Mouse (Mus musculus): ENCODE data around the gene Tubg2. TPM values are rescaled to one million over a fixed set of nuclear protein-coding genes. Genes with fewer than 3 reads are reported as not detected.
A peak's percentile ranks its signal among the peaks of the same experiment; 100 is the strongest.
"Not testable (repeated sequence)": the region's sequence is repeated elsewhere in the genome, so short reads cannot be mapped to it uniquely, and the experiment has no call there.

The Tubg2 gene
- polyA plus RNA-seq, 1 experiment from 2014 or later, result 4.2 TPM

DNA sequence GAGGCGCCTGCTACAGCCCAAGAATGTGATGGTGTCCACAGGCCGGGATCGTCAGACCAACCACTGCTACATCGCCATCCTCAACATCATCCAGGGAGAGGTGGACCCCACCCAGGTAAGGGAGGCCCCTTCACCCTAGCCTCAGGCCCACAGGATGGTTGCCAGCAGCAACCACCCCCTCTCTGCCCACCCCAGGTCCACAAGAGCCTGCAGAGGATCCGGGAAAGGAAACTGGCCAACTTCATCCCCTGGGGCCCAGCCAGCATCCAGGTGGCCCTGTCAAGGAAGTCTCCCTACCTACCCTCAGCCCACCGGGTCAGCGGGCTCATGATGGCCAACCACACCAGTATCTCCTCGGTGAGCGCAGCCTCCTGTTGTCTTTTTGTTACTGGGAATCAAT, 30.7 kb upstream of the Tubg2 start:
- not testable (repeated sequence) for ATAC-seq (replicated peaks; ENCODE audit: low FRiP score); H3K4me3 ChIP-seq (replicated peaks); H3K4me2 ChIP-seq; H3K9me3 ChIP-seq (replicated peaks); H3K27me3 ChIP-seq; H3K27ac ChIP-seq; H3K9ac ChIP-seq
- Histone ChIP-seq H3K4me1 (peaks cover 13% of the 10 kb centered on the region), H3K36me3 (peaks cover 48% of the 10 kb centered on the region)
- 98% methylated on average over 9 of the region's 9 CpGs for WGBS

DNA sequence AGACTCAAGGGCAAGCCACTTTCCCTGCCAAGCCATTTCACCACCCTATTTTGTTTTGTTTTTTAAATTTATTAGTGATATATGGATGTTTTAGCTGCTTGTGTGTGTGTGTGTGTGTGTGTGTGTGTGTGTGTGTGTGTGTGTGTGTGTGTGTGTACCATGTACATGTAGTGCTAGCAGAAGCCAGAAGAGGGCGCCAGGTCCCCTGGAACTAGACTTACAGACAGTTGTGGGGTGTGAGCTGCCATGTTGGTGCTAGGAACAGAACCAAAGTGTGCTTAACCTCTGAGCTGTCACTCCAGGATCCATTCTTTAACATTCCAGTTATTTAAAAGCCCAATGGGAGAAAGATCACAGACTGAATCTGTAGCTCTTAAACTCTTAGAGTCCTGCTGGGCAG, 28.6 kb upstream of the Tubg2 start:
- 100% methylated on average over 1 of the region's 1 CpGs for WGBS
- H3K4me2 ChIP-seq, result no peak overlapping the region
- peaks cover 6% of the 10 kb centered on the region for H3K4me1 ChIP-seq
- no peaks in the 10 kb centered on the region for H3K27me3 ChIP-seq
- no peak overlapping the region for H3K9ac ChIP-seq
- no peak overlapping the region for H3K27ac ChIP-seq
- no peak overlapping the region for H3K4me3 ChIP-seq (replicated peaks)
- no peak for ATAC-seq (replicated peaks; ENCODE audit: low FRiP score)
- peaks cover 45% of the 10 kb centered on the region for H3K36me3 ChIP-seq
- H3K9me3 ChIP-seq (replicated peaks), result no peaks in the 10 kb centered on the region; the same call in 1 of the 2 replicates

DNA sequence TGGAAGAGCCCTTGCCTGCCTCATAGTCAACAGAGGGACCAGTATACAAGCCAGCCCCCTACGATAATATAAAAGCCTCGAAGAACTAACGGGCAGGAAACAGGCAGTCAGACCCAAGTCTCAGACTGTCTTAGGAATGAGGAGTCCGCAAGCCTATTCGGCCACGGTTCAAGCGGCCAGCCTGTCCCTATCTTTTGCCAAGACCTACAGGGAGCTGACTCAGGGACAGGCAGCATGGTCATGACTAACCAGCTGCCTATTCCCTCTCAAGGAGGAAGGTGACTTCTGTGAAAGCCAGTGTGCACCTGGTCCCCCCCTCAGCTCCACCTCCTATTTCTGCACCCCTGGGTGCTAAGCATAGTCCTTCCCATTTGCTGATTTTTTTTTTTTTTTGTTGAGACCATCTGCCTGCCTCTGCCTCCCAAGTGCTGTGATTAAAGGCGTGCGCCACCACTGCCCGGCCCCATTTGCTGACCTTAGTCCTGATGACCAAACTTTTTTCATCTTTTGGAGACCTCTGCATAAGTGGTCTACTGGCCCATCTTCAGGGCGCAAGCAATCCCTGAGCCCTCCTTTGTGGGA, 26.6 kb upstream of the Tubg2 start:
- H3K27ac ChIP-seq, result no peak overlapping the region
- H3K9ac ChIP-seq, result no peak overlapping the region
- peaks cover 6% of the 10 kb centered on the region for H3K4me1 ChIP-seq
- ATAC-seq (replicated peaks; ENCODE audit: low FRiP score), result no peak
- no peak overlapping the region for H3K4me2 ChIP-seq
- H3K36me3 ChIP-seq, result peaks cover 25% of the 10 kb centered on the region
- WGBS, result 84% methylated on average over 11 of the region's 11 CpGs
- no peaks in the 10 kb centered on the region; the same call in 1 of the 2 replicates for H3K9me3 ChIP-seq (replicated peaks)
- no peak overlapping the region for H3K4me3 ChIP-seq (replicated peaks)
- H3K27me3 ChIP-seq, result no peaks in the 10 kb centered on the region

DNA sequence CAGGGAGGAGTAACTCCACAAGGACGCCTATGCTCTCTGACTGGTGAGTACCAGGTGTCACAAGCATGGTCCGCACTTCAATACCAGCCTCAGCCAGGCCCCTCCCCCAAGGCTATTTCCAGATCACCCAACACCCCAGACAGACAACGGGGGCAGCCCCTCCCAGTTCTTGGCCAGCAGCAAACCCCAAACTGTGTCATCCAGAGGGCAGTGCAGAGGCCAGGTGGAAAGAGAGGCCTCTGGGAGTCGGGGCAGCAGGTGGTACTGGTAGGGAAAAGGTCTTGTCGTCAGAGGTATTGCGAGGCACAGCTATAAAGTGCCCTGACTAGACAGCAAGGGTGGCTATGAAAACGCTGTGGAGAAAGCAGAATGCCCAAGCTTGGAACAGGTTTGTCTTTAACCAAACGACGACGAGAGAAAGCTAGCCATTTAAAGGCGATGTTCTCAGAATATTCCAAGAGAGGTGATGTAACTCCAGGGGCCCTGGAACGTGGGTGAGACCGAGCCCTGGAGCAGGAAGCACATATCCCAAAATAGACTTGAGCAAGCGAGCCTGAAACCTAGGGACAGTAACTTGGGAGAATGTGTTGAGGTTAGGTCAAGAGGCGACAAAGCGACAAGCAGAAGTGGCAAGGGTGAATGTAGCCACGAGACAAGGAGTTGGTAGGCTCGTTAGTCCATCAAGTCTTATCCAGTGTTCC, 25.5 kb upstream of the Tubg2 start:
- Histone ChIP-seq H3K4me3 (replicated peaks) (no peak overlapping the region), H3K4me1 (peaks cover 9% of the 10 kb centered on the region), H3K27me3 (no peaks in the 10 kb centered on the region), H3K9me3 (replicated peaks) (no peaks in the 10 kb centered on the region; the same call in 1 of the 2 replicates), H3K36me3 (peaks cover 18% of the 10 kb centered on the region), H3K4me2 (no peak overlapping the region), H3K27ac (no peak overlapping the region), H3K9ac (no peak overlapping the region)
- no peak for ATAC-seq (replicated peaks; ENCODE audit: low FRiP score)
- WGBS, result 38% methylated on average over 18 of the region's 18 CpGs

DNA sequence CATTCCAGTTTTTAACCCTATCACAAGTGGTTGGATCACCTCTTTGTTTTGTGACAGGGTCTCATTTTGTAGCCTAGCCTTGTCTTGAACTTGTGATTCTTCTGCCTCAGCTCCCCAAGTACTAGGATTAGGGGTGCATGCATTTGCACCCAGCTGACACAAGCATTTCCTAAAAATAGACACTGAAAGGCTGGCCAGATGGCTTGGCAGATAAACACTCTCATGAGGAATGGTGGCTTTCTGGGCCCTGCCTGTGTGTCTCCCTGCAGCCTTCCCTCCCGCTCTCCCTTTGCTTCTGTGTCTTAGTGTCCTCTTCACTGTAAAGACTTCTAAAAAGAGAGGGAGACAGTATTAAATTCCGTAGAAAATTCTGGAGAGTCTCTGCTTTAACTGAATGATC, 24.5 kb upstream of the Tubg2 start:
- H3K4me2 ChIP-seq, result no peak overlapping the region
- ATAC-seq (replicated peaks; ENCODE audit: low FRiP score), result no peak
- no peaks in the 10 kb centered on the region; the same call in 1 of the 2 replicates for H3K9me3 ChIP-seq (replicated peaks)
- no peak overlapping the region for H3K4me3 ChIP-seq (replicated peaks)
- no peak overlapping the region for H3K9ac ChIP-seq
- H3K27ac ChIP-seq, result no peak overlapping the region
- H3K36me3 ChIP-seq, result peaks cover 8% of the 10 kb centered on the region
- WGBS, result 83% methylated on average over 2 of the region's 2 CpGs
- H3K4me1 ChIP-seq, result peaks cover 9% of the 10 kb centered on the region
- H3K27me3 ChIP-seq, result no peaks in the 10 kb centered on the region

DNA sequence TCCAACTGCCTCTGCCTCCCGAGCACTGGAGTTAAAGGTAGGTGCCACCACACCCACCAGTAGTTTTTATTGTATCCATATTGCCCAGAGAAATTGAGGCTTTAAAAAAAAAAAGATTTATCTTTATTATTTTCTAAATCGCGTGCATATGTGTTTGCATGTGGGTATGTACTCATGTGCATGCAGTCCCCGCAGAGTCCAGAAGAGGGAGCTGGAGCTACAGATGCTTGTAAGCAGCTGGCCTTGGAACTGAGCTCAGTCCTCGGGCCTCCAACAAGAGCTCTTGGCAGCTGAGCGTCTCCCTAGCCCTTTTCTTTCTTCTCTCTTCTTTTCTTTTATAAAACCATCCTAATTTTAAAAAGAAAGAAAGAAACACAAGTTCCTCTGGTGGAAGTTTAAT, 24.0 kb upstream of the Tubg2 start:
- Histone ChIP-seq H3K4me3 (replicated peaks) (no peak overlapping the region), H3K27ac (no peak overlapping the region), H3K4me1 (peaks cover 9% of the 10 kb centered on the region), H3K27me3 (no peaks in the 10 kb centered on the region), H3K4me2 (no peak overlapping the region), H3K9ac (no peak overlapping the region), H3K9me3 (replicated peaks) (no peaks in the 10 kb centered on the region; the same call in 1 of the 2 replicates), H3K36me3 (peaks cover 3% of the 10 kb centered on the region)
- no peak for ATAC-seq (replicated peaks; ENCODE audit: low FRiP score)
- WGBS, result 89% methylated on average over 6 of the region's 6 CpGs

DNA sequence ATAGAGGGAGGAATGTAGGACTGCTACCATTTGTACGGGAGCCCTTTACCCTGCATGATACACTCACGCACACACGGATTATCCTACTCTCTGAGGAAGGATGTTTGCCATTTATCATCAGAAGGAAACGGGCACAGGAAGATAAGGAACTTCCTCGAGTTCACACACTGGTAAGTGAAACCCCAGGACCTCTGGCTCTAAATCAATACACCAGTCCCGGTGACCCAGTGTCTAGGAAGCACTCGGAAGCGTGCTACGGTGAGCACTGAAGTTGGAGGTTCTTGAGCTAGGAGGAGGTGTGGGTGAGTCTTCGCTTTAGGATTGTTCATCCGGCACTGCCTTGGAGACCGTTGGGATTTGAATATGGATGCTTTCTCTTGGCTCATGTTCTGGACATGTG, 22.7 kb upstream of the Tubg2 start:
- Histone ChIP-seq H3K9ac (no peak overlapping the region), H3K27ac (0 out of 2 replicates have a peak overlapping the region, but pooled peaks have one; percentile 5), H3K4me3 (replicated peaks) (no peak overlapping the region), H3K4me2 (no peak overlapping the region), H3K36me3 (no peaks in the 10 kb centered on the region), H3K9me3 (replicated peaks) (no peaks in the 10 kb centered on the region; the same call in 1 of the 2 replicates), H3K27me3 (no peaks in the 10 kb centered on the region), H3K4me1 (peaks cover 9% of the 10 kb centered on the region)
- WGBS, result 52% methylated on average over 12 of the region's 12 CpGs
- ATAC-seq (replicated peaks; ENCODE audit: low FRiP score), result no peak

DNA sequence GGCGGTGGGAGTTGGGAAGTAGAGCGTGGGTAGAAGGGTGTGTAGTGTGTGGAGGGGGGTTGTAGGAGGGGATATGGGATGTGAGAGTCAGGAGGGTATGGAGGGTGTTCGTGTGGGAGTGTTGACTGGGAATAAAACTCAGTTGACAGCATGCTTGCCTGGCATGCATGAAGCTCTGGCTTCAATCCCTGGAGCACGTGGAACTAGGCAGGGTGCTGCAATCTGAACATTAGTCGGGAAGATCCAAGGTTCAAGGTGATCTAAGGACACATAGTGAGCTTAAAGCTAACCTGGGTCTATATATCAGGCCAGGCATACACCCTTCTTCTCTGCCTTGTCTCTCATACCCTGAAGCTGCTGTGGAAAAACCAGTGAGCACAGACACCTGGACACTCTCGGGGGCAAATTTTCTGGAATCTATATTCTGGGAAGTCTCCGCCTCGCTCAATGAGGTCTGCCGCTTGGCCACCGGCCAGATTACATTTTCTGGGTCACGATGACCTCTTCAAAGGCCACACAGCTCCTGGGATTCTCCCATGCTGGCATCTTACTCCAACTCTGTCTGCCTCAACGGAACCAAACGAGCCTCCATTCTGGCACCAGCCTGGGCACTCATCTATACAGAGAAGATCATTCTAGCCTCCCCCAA, 21.4 kb upstream of the Tubg2 start:
- peaks cover 20% of the 10 kb centered on the region for H3K4me1 ChIP-seq
- ATAC-seq (replicated peaks; ENCODE audit: low FRiP score), result no peak
- WGBS, result 57% methylated on average over 13 of the region's 13 CpGs
- H3K4me2 ChIP-seq, result no peak overlapping the region
- no peak overlapping the region for H3K4me3 ChIP-seq (replicated peaks)
- no peaks in the 10 kb centered on the region for H3K36me3 ChIP-seq
- H3K27me3 ChIP-seq, result no peaks in the 10 kb centered on the region
- H3K9me3 ChIP-seq (replicated peaks), result no peaks in the 10 kb centered on the region; the same call in 1 of the 2 replicates
- H3K9ac ChIP-seq, result no peak overlapping the region
- no peak overlapping the region for H3K27ac ChIP-seq

DNA sequence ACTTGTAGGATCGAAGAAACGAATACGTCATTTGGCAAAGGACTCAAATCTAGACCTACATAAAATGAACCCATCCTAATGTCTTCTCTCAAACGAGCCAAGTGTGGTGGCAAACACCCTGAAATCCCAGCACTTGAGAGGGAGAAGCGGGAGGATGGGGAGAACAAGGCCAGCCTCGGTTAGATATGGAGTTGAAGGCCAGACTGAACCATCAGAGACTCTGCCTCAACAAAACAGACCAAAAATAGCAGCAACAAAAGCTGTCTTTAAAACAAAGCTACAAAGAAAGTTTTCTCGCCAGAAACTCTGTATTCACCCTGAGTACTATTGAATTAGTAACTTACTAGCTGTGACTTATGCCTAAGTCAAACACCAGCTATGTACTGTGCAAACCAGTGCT, 18.7 kb upstream of the Tubg2 start:
- Histone ChIP-seq H3K27ac (peak overlapping the region; percentile 10; the same call in 1 of the 2 replicates), H3K36me3 (no peaks in the 10 kb centered on the region), H3K4me2 (no peak overlapping the region), H3K27me3 (0 out of 2 replicates have a peak, but pooled peaks cover 2% of the 10 kb centered on the region), H3K9me3 (replicated peaks) (no peaks in the 10 kb centered on the region), H3K4me1 (peaks cover 31% of the 10 kb centered on the region), H3K4me3 (replicated peaks) (no peak overlapping the region), H3K9ac (no peak overlapping the region)
- 81% methylated on average over 7 of the region's 7 CpGs for WGBS
- no peak for ATAC-seq (replicated peaks; ENCODE audit: low FRiP score)

DNA sequence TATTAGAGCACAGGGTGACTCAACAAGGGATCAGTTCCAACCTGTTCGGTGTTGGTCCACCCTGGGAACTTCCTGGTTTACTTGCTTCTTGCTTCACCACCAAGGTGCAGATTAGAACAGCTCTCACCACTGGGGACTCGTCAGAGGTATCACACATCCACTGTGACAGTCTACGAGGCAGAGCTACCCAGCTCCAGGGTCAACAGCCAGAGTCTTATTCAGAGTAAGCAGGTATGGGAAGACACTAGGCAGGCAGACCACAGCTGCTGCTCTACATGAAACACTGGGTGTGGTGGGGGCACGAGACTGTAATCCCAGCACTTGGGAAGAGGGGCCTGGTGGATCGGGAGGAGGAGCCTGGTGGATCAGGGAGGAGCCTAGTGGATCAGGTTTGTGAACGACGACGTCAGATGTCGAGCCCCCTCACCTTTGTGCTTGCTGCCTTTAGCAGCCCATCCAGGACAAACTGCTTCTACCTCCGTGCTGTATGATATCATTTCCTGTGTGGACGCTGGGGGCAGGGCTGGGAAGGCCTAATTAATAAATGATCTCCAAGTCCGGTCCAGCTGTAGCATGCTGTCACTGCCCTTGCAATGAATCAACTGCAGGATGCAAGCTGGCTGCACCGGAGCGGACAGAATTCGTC, 17.0 kb upstream of the Tubg2 start:
- peaks cover 34% of the 10 kb centered on the region for H3K4me1 ChIP-seq
- peak overlapping the region; percentile 25 for H3K4me3 ChIP-seq (replicated peaks)
- H3K27ac ChIP-seq, result peak overlapping the region; percentile 71
- H3K9me3 ChIP-seq (replicated peaks), result no peaks in the 10 kb centered on the region
- 0 out of 2 replicates have a peak overlapping the region, but pooled peaks have one; percentile 21 for H3K9ac ChIP-seq
- H3K27me3 ChIP-seq, result 0 out of 2 replicates have a peak, but pooled peaks cover 2% of the 10 kb centered on the region
- WGBS, result 12% methylated on average over 15 of the region's 15 CpGs
- H3K36me3 ChIP-seq, result no peaks in the 10 kb centered on the region
- peak; percentile 67 for ATAC-seq (replicated peaks; ENCODE audit: low FRiP score)
- peak overlapping the region; percentile 58 for H3K4me2 ChIP-seq

DNA sequence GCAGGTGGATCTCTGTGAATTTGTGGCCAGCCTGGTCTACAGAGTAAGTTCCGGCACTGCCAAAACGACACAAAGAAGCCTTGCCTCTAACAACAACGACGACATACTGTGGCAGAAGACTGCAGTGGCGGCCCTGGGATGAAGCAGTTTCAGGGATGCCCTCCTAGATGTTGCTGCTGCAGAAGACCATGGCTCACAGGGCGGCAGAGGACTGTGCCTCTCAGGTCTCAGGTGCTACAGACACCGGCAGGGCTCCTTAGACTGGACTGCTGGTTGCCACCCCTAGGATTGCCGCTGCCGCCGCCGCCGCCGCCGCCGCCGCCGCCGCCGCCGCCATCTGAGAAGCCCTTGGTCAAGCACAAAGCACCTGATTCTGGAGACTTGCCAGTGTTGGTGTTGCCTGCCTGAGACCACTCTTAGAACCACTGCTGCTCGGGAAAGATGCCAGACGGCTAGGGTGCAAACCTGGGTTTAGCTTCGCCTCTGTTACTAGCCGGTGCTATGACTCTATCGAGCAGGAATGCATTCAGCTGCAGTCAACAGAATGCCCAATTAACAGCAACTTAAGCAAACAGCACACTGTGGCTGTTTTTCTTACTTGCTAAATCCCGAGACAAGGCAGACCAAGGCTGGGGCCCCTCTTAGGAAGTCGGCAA, 15.4 kb upstream of the Tubg2 start:
- H3K9me3 ChIP-seq (replicated peaks), result no peaks in the 10 kb centered on the region
- 38% methylated on average over 27 of the region's 27 CpGs for WGBS
- H3K4me3 ChIP-seq (replicated peaks), result peak overlapping the region; percentile 26
- H3K27ac ChIP-seq, result 0 out of 2 replicates have a peak overlapping the region, but pooled peaks have one; percentile 37
- H3K27me3 ChIP-seq, result 0 out of 2 replicates have a peak, but pooled peaks cover 2% of the 10 kb centered on the region
- H3K4me1 ChIP-seq, result peaks cover 35% of the 10 kb centered on the region
- no peak for ATAC-seq (replicated peaks; ENCODE audit: low FRiP score)
- H3K9ac ChIP-seq, result 0 out of 2 replicates have a peak overlapping the region, but pooled peaks have one; percentile 11
- no peaks in the 10 kb centered on the region for H3K36me3 ChIP-seq
- H3K4me2 ChIP-seq, result peak overlapping the region; percentile 59

Measured in kidney, embryonic 15.5 days (tissue).